Mouse (Mus musculus): ENCODE measurements around the gene Tent2. TPM values are rescaled to one million over a fixed set of nuclear protein-coding genes. Genes with fewer than 3 reads are reported as not detected.

The Tent2 gene
- polyA plus RNA-seq, 1 experiment from 2014 or later, result 59.3 TPM

DNA sequence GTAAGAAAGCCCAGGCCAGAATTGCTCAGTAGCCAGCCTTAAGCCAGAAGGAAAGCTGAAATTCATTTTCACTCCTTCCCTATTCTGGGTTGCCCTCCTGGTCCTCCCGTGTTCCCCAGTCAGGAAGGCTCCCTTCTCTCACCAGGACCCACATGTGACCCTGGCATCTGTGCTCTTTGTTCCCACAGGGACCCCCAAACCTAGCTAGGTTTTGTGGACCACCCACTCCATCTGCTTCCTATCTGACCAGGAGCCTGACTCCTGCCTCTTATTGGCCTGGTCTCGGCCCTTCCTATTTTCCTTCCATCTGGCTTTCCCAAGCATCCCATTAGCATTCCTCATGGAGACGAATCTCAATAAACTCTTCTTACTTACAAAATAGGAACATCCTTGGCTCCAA is 93.6 kb downstream of the Tent2 start:
- H3K36me3 ChIP-seq (ENCODE audit: control insufficient read depth, insufficient read depth, low read length), result no peaks in the 10 kb centered on the region
- H3K27ac ChIP-seq (ENCODE audit: low read depth, low read length), result no peak overlapping the region
- H3K4me1 ChIP-seq (ENCODE audit: control insufficient read depth, insufficient read depth, low read length), result peaks cover 7% of the 10 kb centered on the region; the same call in 1 of the 2 replicates
- ATAC-seq (replicated peaks; ENCODE audit: insufficient number of reproducible peaks, low FRiP score, low TSS enrichment), result no peak
- 72% methylated on average over 3 of the region's 3 CpGs for WGBS (ENCODE audit: insufficient replicate concordance)
- H3K4me2 ChIP-seq, result no peak overlapping the region
- no peak overlapping the region for H3K9ac ChIP-seq (ENCODE audit: low read depth, low read length)
- H3K4me3 ChIP-seq (ENCODE audit: low read depth, low read length), result no peak overlapping the region
- no peaks in the 10 kb centered on the region for H3K9me3 ChIP-seq (replicated peaks; ENCODE audit: control insufficient read depth, low read length)
- no peaks in the 10 kb centered on the region for H3K27me3 ChIP-seq (ENCODE audit: control insufficient read depth, insufficient read depth, low read length)

DNA sequence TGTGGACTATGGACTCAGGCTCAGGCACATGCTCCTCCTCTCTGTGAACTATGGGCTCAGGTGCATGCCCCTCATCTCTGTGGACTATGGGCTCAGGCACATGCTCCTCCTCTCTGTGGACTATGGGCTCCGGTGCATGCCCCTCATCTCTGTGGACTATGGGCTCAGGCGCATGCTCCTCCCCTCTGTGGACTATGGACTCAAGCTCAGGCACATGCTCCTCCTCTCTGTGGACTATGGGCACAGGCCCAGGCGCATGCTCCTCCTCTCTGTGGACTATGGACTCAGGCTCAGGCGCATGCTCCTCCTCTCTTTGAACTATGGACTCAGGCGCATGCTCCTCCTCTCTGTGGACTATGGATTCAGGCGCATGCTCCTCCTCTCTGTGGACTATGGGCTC is 95.5 kb downstream of the Tent2 start:
- Histone ChIP-seq H3K9me3 (replicated peaks; ENCODE audit: control insufficient read depth, low read length) (no peaks in the 10 kb centered on the region), H3K4me2 (no peak overlapping the region), H3K27me3 (ENCODE audit: control insufficient read depth, insufficient read depth, low read length) (no peaks in the 10 kb centered on the region), H3K4me3 (ENCODE audit: low read depth, low read length) (no peak overlapping the region), H3K27ac (ENCODE audit: low read depth, low read length) (no peak overlapping the region), H3K36me3 (ENCODE audit: control insufficient read depth, insufficient read depth, low read length) (no peaks in the 10 kb centered on the region), H3K4me1 (ENCODE audit: control insufficient read depth, insufficient read depth, low read length) (peaks cover 7% of the 10 kb centered on the region; the same call in 1 of the 2 replicates), H3K9ac (ENCODE audit: low read depth, low read length) (no peak overlapping the region)
- ATAC-seq (replicated peaks; ENCODE audit: insufficient number of reproducible peaks, low FRiP score, low TSS enrichment), result no peak
- 92% methylated on average over 6 of the region's 6 CpGs for WGBS (ENCODE audit: insufficient replicate concordance)

Other genes starting within 250 kb of the Tent2 start
- gene Cmya5, start 47.7 kb downstream of the Tent2 start, polyA plus RNA-seq (2014; fragmentation: Nextera tagmentation; extraction: Ambion mirVana), result 4.6 and 5.0 TPM in 2 replicates
- gene Homer1, start 107.2 kb upstream of the Tent2 start, polyA plus RNA-seq (2014; fragmentation: Nextera tagmentation; extraction: Ambion mirVana), result 17.3 and 17.8 TPM in 2 replicates